Mouse (Mus musculus) spleen, adult 18-20 months (tissue): ENCODE measurements around the gene Nkx6-1.

Experiments used
- DNase-seq, 2 experiments: peaks; one replicate each; pipeline ENCODE4 v3.0.0; 2022; ENCODE audit warnings: mixed read lengths in 2 of 2

Nkx6-1 gene

DNA sequence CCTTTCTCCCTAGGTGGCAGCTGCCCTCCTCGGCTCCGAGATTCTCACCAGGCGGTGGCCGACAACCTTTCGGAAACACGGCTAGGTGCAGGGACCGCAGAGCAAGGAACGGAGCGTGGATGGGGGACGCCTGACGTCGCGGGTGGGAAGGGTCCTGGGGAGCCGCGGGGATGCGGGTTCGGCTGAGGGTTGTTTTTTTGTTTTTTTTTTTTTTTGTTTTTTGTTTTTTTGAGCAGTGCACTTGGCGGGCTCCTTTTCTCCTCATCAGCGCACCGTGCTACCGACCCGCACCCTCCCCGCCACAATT is 5.9 kb downstream of the Nkx6-1 start:
- no peak for DNase-seq

DNA sequence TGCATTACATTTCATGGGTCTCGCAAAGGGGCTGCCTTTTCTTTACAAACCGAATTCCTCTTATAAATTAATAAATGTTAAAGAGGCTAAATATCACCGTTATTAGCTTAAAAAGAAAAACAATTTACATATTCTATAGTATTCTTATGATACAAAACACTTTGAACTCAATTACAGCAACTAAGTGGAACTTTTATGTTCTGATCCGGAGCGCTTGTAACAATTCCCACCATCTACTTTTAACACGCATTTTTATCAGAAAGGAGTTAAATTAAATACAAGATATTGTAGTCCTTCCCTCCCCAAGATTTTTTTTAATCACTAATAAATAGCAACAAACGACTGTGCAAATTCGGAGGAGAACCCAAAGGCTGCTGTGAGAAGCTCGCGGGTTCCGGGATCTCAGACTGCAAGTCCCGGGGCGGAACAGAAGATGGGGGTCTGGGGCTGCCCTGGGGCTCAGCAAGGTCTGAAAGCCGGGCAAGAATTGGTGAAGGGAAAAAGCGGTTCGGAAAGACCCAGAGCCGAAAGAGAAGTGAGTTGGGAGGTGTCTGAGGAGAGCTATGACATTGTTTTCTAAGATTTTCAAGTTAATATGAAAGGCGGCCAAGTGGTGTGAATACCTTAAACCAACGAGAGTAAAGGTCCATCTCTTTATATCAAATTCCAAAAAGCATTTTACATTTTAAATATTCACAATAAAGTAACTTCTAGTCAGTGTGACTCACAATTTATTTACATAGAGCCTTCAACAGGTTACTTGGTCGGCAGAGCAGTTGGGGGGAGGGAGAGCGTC is 6.4 kb downstream of the Nkx6-1 start:
- no peak for DNase-seq

DNA sequence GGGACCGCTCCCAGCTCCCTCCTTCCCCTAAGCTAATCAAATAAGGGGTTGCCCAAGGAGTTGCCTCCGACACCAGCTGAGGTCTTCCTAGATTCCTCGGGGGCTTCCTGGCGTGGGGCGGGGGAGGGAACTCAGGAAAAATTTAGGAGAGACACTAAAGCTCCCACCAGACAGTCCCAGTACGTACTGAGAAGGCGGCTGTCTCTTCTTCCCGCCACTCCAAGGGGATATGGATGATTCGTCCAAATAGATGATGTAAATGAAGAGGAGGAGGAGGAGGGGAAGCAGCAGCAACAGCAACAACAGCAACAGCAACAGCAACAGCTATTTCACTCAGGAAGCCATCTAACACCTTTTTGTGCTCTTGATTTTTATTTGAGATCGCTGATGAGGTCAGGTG is 7.1 kb downstream of the Nkx6-1 start:
- no peak for DNase-seq

DNA sequence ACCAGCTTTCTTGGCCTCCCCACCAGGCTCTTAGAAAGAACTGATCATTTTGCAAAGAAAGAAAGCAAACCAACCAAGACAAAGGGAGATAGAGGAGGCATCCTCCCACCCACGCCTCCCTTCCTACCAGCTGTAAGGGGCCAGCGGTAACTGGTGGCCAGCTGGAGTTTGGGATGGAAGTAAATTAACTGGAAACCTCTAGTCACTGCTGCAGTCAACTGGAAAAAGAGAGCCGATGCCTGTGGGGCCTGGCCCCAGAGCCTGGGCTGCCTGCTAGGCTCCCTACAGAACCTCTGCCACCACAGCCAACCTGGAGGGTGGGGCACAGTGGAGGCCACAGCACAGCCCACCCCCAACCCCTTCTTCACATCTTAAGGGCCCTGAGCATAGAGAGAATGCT is 8.7 kb downstream of the Nkx6-1 start:
- DNase-seq, result no peak

DNA sequence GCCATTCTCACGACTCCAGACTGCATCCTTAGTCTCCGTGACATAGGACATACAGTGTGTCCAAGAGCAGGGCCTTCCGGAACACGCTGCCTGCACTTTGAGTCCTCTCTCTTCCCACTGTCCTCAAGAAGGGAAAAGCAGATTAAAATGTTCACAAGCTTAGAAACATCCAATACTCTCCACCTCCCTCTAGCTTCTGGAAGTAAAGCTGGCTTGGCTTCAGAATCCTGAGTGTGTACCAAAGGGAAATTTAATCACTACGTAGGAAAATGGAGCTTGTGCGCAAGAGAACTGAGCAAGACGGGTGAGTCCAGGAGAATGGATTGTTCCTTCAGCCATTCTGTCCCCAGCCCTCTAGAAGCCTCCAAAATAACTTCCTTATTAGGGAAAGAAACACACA is 9.4 kb downstream of the Nkx6-1 start:
- no peak for DNase-seq

DNA sequence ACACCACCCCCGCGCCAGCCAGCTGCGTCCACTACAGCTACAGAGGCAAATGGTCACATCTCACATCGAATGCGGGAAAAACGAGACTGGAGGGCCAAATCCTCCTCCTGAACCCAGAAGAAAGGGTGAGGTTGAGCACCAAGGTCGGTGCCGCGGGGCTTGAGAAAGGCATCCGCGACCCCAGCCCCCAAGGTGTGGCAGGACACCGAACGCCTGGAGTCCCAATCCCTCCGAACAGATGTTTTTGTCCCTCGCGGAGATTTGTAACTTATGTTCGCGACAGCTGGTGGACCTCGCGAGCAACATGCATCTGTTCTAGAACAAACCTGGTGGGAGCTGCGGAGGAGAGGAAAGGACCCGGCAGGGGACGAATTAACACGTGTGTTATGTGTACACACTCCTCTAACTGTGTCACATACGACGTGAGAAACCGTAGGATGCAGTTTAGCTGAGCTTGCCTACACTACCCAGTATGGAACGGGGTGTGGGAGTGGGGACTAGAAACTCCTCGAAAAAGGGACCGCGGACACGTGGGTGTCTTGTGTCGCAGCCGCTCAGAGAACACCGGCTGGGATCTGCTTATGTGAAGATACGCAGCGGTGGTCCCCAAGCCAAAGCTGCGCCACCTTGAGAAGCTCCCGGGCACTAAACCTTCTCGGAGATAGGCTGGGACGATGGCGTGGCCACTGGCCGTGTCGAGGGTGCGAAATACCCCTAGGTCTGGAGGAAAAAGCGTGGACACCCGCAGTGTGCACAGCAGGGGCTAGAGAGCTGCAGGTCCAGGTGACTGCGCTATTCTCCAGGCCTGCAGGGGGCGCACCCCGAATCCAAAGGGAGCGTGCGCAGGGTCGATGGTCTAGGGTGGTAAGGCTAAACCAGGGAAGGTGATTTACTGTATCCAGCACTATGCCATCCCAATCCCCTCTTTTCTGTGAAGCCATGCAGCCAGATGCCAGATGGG is 16.8 kb downstream of the Nkx6-1 start:
- DNase-seq, result no peak

DNA sequence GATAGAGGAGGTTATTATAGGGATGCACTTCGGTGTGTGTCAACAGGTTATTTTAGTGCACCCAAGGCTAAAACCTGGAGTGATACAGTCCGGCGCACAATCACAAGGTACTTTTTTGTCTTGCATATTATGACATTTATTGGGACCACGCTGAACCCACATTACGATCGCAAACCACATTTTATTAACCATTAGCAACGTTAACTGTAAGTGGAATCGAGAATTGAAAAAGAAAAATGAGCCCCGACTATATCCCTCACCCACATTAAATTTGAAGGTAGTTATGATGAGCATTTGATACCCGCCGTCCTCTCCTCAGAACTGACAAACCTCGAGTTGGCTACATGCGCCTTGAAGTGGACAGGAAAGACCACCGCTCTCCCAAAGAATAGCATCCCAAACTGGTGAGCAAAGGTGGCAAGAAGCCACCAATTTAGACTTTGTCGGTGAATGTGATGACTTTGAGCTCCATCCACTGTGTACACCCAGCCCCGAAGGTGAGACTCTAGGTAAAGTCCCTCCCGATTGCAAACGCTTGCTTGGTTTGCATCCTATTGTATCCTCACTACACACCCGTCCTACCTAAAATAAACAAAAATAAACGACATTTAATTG is 17.7 kb downstream of the Nkx6-1 start:
- no peak for DNase-seq

DNA sequence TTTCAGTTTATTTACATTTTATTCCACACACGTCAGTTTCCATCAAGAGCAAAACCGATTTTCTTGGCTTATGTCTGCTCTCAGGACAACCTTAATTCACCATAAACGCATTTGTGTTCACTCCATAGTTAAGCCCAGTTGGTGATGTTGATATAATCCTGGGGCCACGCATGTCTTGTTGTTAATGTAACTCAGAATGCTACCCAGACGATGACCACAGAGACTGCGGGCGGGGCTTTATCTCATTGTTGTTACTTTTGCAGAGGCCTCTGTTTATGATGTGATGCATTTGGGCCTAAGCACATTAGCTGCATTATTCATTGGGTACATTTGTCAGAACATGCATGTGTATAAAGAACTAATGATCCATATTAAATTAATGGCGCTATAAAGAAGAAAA is 19.7 kb downstream of the Nkx6-1 start:
- DNase-seq, result no peak

DNA sequence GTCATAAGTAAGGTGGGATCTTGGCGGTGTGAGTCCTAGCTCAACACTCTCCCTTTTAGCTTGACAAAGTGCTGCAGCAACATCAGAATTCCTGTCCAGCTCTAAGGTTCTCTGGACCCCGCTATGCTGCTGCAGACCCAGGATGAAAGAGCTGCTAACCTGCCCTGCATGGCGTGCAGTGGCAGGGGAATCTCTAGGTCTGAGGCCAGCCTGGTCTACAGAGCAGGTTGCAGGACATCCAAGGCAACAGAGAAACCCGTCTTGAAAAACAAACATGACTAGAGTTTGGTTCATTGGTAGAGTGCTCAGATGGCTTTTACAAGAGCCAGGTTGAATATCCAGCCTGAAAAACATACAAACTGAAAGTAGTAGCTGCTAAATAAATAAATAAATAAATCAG is 26.7 kb downstream of the Nkx6-1 start:
- DNase-seq, result no peak
